Mouse (Mus musculus) urinary bladder, postnatal 36 days (tissue): ENCODE results near the gene Spryd3.

Source experiments
- DNase-seq, 2 experiments: peaks; one replicate each; pipeline ENCODE4 v3.0.0; 2022; ENCODE audit warnings: low spot score in 2 of 2, mixed read lengths in 1 of 2

Spryd3 gene

GRCm38 (mm10) chr15:102070476-102071467 lies 65.3 kb downstream of the Spryd3 start:
- DNase-seq: no peak
